Mouse (Mus musculus): Measurements from ENCODE around the gene Ctnnd1.

The Ctnnd1 gene

GRCm38 (mm10) chr2:84647051-84647568, 3.5 kb downstream of the Ctnnd1 start:
- DNase-seq (ENCODE audit: low spot score in 2 of 2): no peak

- no peak for DNase-seq (ENCODE audit: low spot score in 2 of 2)
These were observed 4.4 kb downstream of the Ctnnd1 start for GRCm38 (mm10) chr2:84646138-84646537.

- DNase-seq (ENCODE audit: low spot score in 2 of 2): no peak
These were observed 9.7 kb downstream of the Ctnnd1 start for GRCm38 (mm10) chr2:84640833-84641232.

- DNase-seq (ENCODE audit: low spot score in 2 of 2): no peak
These were observed 11.9 kb downstream of the Ctnnd1 start for GRCm38 (mm10) chr2:84638428-84639220.

- no peak for DNase-seq (ENCODE audit: low spot score in 2 of 2)
These were observed 13.0 kb downstream of the Ctnnd1 start for GRCm38 (mm10) chr2:84637452-84638165.

- no peak for DNase-seq (ENCODE audit: low spot score in 2 of 2)
These were observed 14.3 kb downstream of the Ctnnd1 start for GRCm38 (mm10) chr2:84636231-84636741.

GRCm38 (mm10) chr2:84635611-84636010, 15.0 kb downstream of the Ctnnd1 start:
- peak in 1 of 2 experiments; percentile 22 for DNase-seq (ENCODE audit: low spot score in 2 of 2)

GRCm38 (mm10) chr2:84634934-84635482, 15.6 kb downstream of the Ctnnd1 start:
- DNase-seq (ENCODE audit: low spot score in 2 of 2): no peak

GRCm38 (mm10) chr2:84634006-84634405, 16.6 kb downstream of the Ctnnd1 start:
- DNase-seq (ENCODE audit: low spot score in 2 of 2): no peak

- DNase-seq (ENCODE audit: low spot score in 2 of 2): no peak
These were observed 17.6 kb downstream of the Ctnnd1 start for GRCm38 (mm10) chr2:84632999-84633398.

- no peak for DNase-seq (ENCODE audit: low spot score in 2 of 2)
These were observed 18.6 kb downstream of the Ctnnd1 start for GRCm38 (mm10) chr2:84632001-84632400.

- DNase-seq (ENCODE audit: low spot score in 2 of 2): no peak
These were observed 23.5 kb downstream of the Ctnnd1 start for GRCm38 (mm10) chr2:84627036-84627435.

- DNase-seq (ENCODE audit: low spot score in 2 of 2): no peak
These were observed 24.1 kb downstream of the Ctnnd1 start for GRCm38 (mm10) chr2:84626366-84626975.

GRCm38 (mm10) chr2:84624201-84624600, 26.4 kb downstream of the Ctnnd1 start:
- DNase-seq (ENCODE audit: low spot score in 2 of 2): no peak

GRCm38 (mm10) chr2:84623428-84624119, 27.0 kb downstream of the Ctnnd1 start:
- no peak for DNase-seq (ENCODE audit: low spot score in 2 of 2)

GRCm38 (mm10) chr2:84622668-84623067, 27.9 kb downstream of the Ctnnd1 start:
- DNase-seq (ENCODE audit: low spot score in 2 of 2): no peak

GRCm38 (mm10) chr2:84619646-84620340, 30.8 kb downstream of the Ctnnd1 start:
- no peak for DNase-seq (ENCODE audit: low spot score in 2 of 2)

GRCm38 (mm10) chr2:84618914-84619313, 31.7 kb downstream of the Ctnnd1 start:
- no peak for DNase-seq (ENCODE audit: low spot score in 2 of 2)

GRCm38 (mm10) chr2:84617637-84618515, 32.7 kb downstream of the Ctnnd1 start:
- peak in 1 of 2 experiments; percentile 38 for DNase-seq (ENCODE audit: low spot score in 2 of 2)

- DNase-seq (ENCODE audit: low spot score in 2 of 2): no peak
These were observed 37.8 kb downstream of the Ctnnd1 start for GRCm38 (mm10) chr2:84612764-84613163.
